Mouse (Mus musculus): Measurements from ENCODE around the gene Prima1.

DNA sequence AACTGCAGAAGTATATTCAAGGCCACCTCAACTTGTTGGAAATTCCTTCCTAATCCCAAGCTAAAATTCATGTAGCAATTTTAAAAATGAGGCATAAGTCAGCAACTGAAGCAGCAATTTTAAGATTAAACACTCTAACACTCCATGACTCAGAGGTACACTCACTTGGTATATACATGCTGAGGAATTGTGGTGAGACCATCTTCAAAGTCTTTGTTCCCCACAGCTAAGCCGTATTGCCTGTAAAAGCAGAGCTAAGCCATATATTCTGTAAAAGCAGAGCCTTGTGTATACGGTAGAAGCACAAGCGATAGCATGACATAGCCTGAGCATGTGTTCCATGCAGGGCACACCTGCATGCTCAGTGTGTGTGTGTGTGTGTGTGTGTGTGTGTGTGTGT is 86.5 kb downstream of the Prima1 start:
- TF ChIP-seq CTCF (IDR thresholded peaks at IDR 0.05; ENCODE audit: extremely low read depth, insufficient read depth, low read length) (no peak), POLR2A (IDR thresholded peaks at IDR 0.05; ENCODE audit: extremely low read depth, insufficient read depth, low read length) (no peak)
